Mouse (Mus musculus) testis, adult 2 months (tissue): ENCODE data around the gene Tmc8. TPM values are rescaled to one million over a fixed set of nuclear protein-coding genes. Genes with fewer than 3 reads are reported as not detected.

ENCODE experiments used
- H3K27ac ChIP-seq: fragments of 200-500 bp; 2 replicates; pipeline ENCODE4 v1.5.1; 2012; ENCODE audit warnings: low read depth, low read length; ENCODE audit not compliant: control insufficient read depth, insufficient read depth
- H3K27me3 ChIP-seq: fragments of 200-500 bp; 2 replicates; pipeline ENCODE4 v1.6.1; 2012; ENCODE audit warnings: mild to moderate bottlenecking, low read length, moderate library complexity; ENCODE audit not compliant: control insufficient read depth, insufficient read depth
- H3K36me3 ChIP-seq: fragments of 200-500 bp; 2 replicates; pipeline ENCODE4 v1.6.1; 2012; ENCODE audit warnings: mild to moderate bottlenecking, low read length; ENCODE audit not compliant: control insufficient read depth, insufficient read depth
- H3K4me1 ChIP-seq: fragments of 200-500 bp; 2 replicates; pipeline ENCODE4 v1.6.1; 2012; ENCODE audit warnings: low read length; ENCODE audit not compliant: control insufficient read depth, insufficient read depth
- H3K4me3 ChIP-seq: fragments of 200-500 bp; 2 replicates; pipeline ENCODE4 v1.5.1; 2012; ENCODE audit warnings: low read depth, mild to moderate bottlenecking, low read length, moderate library complexity, mixed read lengths; ENCODE audit not compliant: control insufficient read depth
- CTCF ChIP-seq: fragments of 200-500 bp; IDR thresholded peaks from 2 replicates; pipeline ENCODE4 v1.5.1; 2012; ENCODE audit warnings: low read depth, mild to moderate bottlenecking, inconsistent platforms, low read length, moderate library complexity; ENCODE audit not compliant: control insufficient read depth, insufficient read depth, insufficient replicate concordance
- POLR2A ChIP-seq: fragments of 200-500 bp; IDR thresholded peaks from 2 replicates; pipeline ENCODE4 v1.6.1; 2012; ENCODE audit warnings: low read depth, mild to moderate bottlenecking, inconsistent platforms, low read length, moderate library complexity; ENCODE audit not compliant: control insufficient read depth
- polyA plus RNA-seq: library from polyadenylated mRNA; depleted of rRNA; stranded (reverse); fragments of >200 nt; gene quantifications from 2 replicates; pipeline ENCODE4 v1.2.3, GENCODE M21; 2012

The Tmc8 gene
- polyA plus RNA-seq, 1 experiment, result 1.2 TPM

DNA sequence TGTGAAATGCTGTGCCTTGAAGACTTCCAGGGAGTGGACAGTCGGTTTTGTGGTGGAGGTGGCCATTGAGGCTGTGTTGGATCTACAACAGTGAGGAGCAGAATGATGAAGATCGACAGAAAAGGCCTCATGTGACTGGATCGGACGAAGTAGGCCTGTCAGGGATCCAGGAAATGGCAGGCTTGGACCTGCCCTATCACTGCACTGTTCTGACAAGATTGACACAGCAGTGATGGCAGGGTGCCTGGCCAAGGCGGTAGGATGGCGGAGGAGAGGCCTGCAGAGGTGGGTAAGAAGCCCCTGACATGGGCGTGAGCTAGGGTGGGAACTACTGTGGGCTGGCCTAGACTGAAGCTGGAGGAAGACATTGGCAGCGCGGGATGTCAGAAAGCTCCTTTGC is 17.6 kb upstream of the Tmc8 start:
- Histone ChIP-seq H3K36me3 (0 out of 2 replicates have a peak, but pooled peaks cover 6% of the 10 kb centered on the region), H3K27ac (no peak overlapping the region), H3K4me3 (no peak overlapping the region), H3K4me1 (no peaks in the 10 kb centered on the region), H3K27me3 (no peaks in the 10 kb centered on the region)
- TF ChIP-seq POLR2A (no peak), CTCF (no peak)

GRCm38 (mm10) chr11:117765361-117765760 is 16.5 kb upstream of the Tmc8 start:
- Histone ChIP-seq H3K27me3 (no peaks in the 10 kb centered on the region), H3K27ac (no peak overlapping the region), H3K4me1 (no peaks in the 10 kb centered on the region), H3K4me3 (no peak overlapping the region), H3K36me3 (0 out of 2 replicates have a peak, but pooled peaks cover 6% of the 10 kb centered on the region)
- no peak for TF ChIP-seq CTCF
- TF ChIP-seq POLR2A, result no peak

GRCm38 (mm10) chr11:117766275-117766674 is 15.6 kb upstream of the Tmc8 start:
- TF ChIP-seq POLR2A (no peak), CTCF (no peak)
- Histone ChIP-seq H3K27me3 (no peaks in the 10 kb centered on the region), H3K36me3 (0 out of 2 replicates have a peak, but pooled peaks cover 2% of the 10 kb centered on the region), H3K4me3 (no peak overlapping the region), H3K4me1 (no peaks in the 10 kb centered on the region), H3K27ac (no peak overlapping the region)

- no peak for TF ChIP-seq POLR2A
- TF ChIP-seq CTCF, result no peak
- peaks cover 7% of the 10 kb centered on the region for H3K4me1 ChIP-seq
- H3K27ac ChIP-seq, result no peak overlapping the region
- no peaks in the 10 kb centered on the region for H3K27me3 ChIP-seq
- H3K4me3 ChIP-seq, result no peak overlapping the region
- H3K36me3 ChIP-seq, result no peaks in the 10 kb centered on the region
These were observed 12.9 kb upstream of the Tmc8 start for GRCm38 (mm10) chr11:117768725-117769682.

GRCm38 (mm10) chr11:117769683-117770047 is 12.2 kb upstream of the Tmc8 start:
- TF ChIP-seq CTCF (no peak), POLR2A (no peak)
- H3K4me3 ChIP-seq, result no peak overlapping the region
- no peaks in the 10 kb centered on the region for H3K36me3 ChIP-seq
- H3K27me3 ChIP-seq, result no peaks in the 10 kb centered on the region
- no peak overlapping the region for H3K27ac ChIP-seq
- H3K4me1 ChIP-seq, result peaks cover 7% of the 10 kb centered on the region

DNA sequence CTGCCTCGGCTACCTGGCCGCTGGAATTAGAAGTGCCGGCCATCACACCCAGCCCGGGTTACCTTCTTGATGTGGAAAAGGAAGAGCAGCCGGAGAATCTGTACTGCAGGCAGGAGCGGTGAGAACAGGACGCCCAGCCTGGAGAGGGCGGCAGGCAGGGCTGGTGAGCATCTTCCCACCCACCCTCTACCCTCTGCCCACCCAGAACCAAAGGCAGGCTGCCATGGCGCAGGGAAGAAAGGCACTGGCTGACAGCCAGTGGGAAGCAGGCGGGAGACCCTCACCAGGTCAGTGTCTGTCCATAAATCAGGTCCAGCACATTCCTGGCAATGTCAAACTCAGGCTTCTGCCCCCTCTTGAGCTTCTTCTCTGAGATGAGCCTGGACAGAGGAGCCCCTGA is 11.5 kb upstream of the Tmc8 start:
- TF ChIP-seq CTCF (no peak), POLR2A (no peak)
- no peak overlapping the region for H3K4me3 ChIP-seq
- no peak overlapping the region for H3K27ac ChIP-seq
- H3K27me3 ChIP-seq, result no peaks in the 10 kb centered on the region
- peaks cover 7% of the 10 kb centered on the region for H3K4me1 ChIP-seq
- no peaks in the 10 kb centered on the region for H3K36me3 ChIP-seq

DNA sequence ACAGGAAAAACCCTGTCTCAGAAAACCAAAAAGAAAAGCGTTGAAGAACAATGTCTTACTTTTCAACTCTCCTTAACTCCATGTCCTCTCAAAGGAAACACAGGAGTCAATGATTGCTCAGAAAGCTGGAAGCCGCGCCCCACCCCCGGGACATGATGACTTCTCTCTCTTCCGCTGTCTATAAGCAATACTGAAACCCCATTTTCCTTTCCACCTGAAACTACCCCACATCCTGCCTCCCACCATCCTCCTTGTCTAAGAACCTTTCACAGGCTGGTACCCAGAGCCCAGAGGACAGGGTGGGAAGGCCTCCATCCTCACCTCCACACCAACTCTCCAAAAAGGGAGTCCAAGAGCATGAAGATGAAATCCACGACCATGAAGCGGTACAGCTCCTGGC is 9.5 kb upstream of the Tmc8 start:
- TF ChIP-seq POLR2A (no peak), CTCF (no peak)
- H3K27ac ChIP-seq, result no peak overlapping the region
- H3K36me3 ChIP-seq, result no peaks in the 10 kb centered on the region

DNA sequence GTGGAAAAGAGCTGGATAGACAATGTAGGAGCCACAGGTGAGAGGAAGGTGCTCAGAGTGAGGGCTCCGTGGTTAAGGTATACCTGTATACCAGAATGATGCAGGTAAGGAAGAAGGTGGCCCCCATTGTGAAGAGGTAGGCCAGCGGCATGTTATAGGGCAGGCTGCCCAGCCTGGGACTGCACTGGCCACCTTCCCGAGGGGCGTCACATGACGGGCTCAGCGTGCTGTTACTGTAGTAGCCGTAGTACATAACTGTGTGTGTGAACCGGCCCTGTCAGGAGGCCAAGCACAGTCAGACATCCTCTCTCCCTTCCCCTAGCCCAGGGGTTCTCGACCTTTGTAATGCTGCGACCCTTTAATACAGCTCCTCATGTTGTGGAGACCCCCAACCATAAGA is 7.0 kb upstream of the Tmc8 start:
- no peak overlapping the region for H3K4me3 ChIP-seq
- peaks cover 22% of the 10 kb centered on the region for H3K4me1 ChIP-seq
- no peaks in the 10 kb centered on the region for H3K27me3 ChIP-seq
- H3K27ac ChIP-seq, result no peak overlapping the region
- no peak for TF ChIP-seq POLR2A
- no peak for TF ChIP-seq CTCF
- H3K36me3 ChIP-seq, result no peaks in the 10 kb centered on the region

More for the DNA sequence above, 9.5 kb upstream of the Tmc8 start:
- Histone ChIP-seq H3K4me3 (no peak overlapping the region), H3K4me1 (peaks cover 7% of the 10 kb centered on the region), H3K27me3 (no peaks in the 10 kb centered on the region)
